Mouse (Mus musculus) heart, postnatal 36 days (tissue): ENCODE measurements around the gene Cngb1. TPM values are rescaled to one million over a fixed set of nuclear protein-coding genes. Genes with fewer than 3 reads are reported as not detected.

Experiments
- DNase-seq, 2 experiments: peaks; one replicate each; pipeline ENCODE4 v3.0.0; 2021 to 2022
- intact Hi-C: fragments of 180-260 bp; cut with DNase I; formaldehyde crosslinking; loops from one replicate; pipeline ENCODE4 v1.15.1; 2025
- total RNA-seq, 2 experiments: library from RNA; stranded (reverse); gene quantifications; 2 replicates each; pipeline ENCODE4 v1.2.3; 2021

The Cngb1 gene
- total RNA-seq: under 1 TPM; 0.64 to 0.98 TPM

- no peak for DNase-seq
- intact Hi-C loops: loop anchor here (10.0 kb wide), 1 partner anchor 362 kb away; no protein-coding TSS in a partner anchor
Measured at GRCm38 (mm10) chr8:95306431-95306830, at the start of gene Cngb1. Cngb1 (minus strand) TSS chr8:95306585.

GRCm38 (mm10) chr8:95354606-95355005, 48.2 kb upstream of the Cngb1 start:
- no peak for DNase-seq
- intact Hi-C loops: loop anchor here (5.0 kb wide), 1 partner anchor 38 kb away; no protein-coding TSS in a partner anchor

GRCm38 (mm10) chr8:95352871-95353866, 46.8 kb upstream of the Cngb1 start:
- intact Hi-C loops: loop anchor here (1.0 to 5.0 kb wide), 5 partner anchors 20 to 81 kb away; partner anchors contain the start of gene Cfap20
- peak; percentile 52 to 67 for DNase-seq

GRCm38 (mm10) chr8:95352151-95352870, 45.9 kb upstream of the Cngb1 start, which contains the start of gene Mmp15:
Mmp15 (plus strand) TSS chr8:95352268.
- peak; percentile 82 to 88 for DNase-seq
- intact Hi-C loops: loop anchor here (1.0 to 5.0 kb wide), 4 partner anchors 21 to 82 kb away; partner anchors contain the start of gene Cfap20

GRCm38 (mm10) chr8:95351461-95351860, 45.1 kb upstream of the Cngb1 start:
- intact Hi-C loops: loop anchor here (5.0 kb wide), 1 partner anchor 41 kb away; no protein-coding TSS in a partner anchor
- DNase-seq: no peak

GRCm38 (mm10) chr8:95348811-95349630, 42.6 kb upstream of the Cngb1 start:
- peak; percentile 64 to 66 for DNase-seq
- intact Hi-C loops: loop anchor here (5.0 kb wide), 4 partner anchors 138 to 348 kb away; partner anchors contain the start of gene Ccdc113

GRCm38 (mm10) chr8:95348356-95348755, 42.0 kb upstream of the Cngb1 start:
- intact Hi-C loops: loop anchor here (5.0 kb wide), 4 partner anchors 139 to 349 kb away; partner anchors contain the start of gene Ccdc113

GRCm38 (mm10) chr8:95346643-95347545, 40.5 kb upstream of the Cngb1 start:
- DNase-seq: peak; percentile 76 to 82
- intact Hi-C loops: loop anchor here (5.0 kb wide), 4 partner anchors 140 to 350 kb away; partner anchors contain the start of gene Ccdc113

More at GRCm38 (mm10) chr8:95348356-95348755, 42.0 kb upstream of the Cngb1 start:
- DNase-seq: no peak

GRCm38 (mm10) chr8:95344668-95345067, 38.3 kb upstream of the Cngb1 start:
- no peak for DNase-seq
- intact Hi-C loops: loop anchor here (5.0 kb wide), 4 partner anchors 143 to 353 kb away; partner anchors contain the start of gene Ccdc113

GRCm38 (mm10) chr8:95341721-95342120, 35.3 kb upstream of the Cngb1 start:
- intact Hi-C loops: no loop called here
- DNase-seq: peak in 1 of 2 experiments; percentile 45

GRCm38 (mm10) chr8:95336363-95336762, 30.0 kb upstream of the Cngb1 start:
- no peak for DNase-seq
- intact Hi-C loops: no loop called here

GRCm38 (mm10) chr8:95335706-95336105, 29.3 kb upstream of the Cngb1 start:
- no peak for DNase-seq
- intact Hi-C loops: no loop called here

GRCm38 (mm10) chr8:95332437-95333199, 26.2 kb upstream of the Cngb1 start:
- no peak for DNase-seq
- intact Hi-C loops: no loop called here

GRCm38 (mm10) chr8:95331720-95332436, 25.5 kb upstream of the Cngb1 start, which contains the start of the genes Zfp319 and Usb1:
Zfp319 (minus strand) TSS chr8:95331950.
Usb1 (plus strand) TSS chr8:95332284.
- peak; percentile 96 to 97 for DNase-seq
- intact Hi-C loops: loop anchor here (1.0 to 2.0 kb wide), 2 partner anchors 39 to 78 kb away; no protein-coding TSS in a partner anchor

- intact Hi-C loops: loop anchor here (1.0 to 2.0 kb wide), 2 partner anchors 38 to 77 kb away; no protein-coding TSS in a partner anchor
- DNase-seq: no peak
Measured at GRCm38 (mm10) chr8:95331156-95331719, 24.9 kb upstream of the Cngb1 start.

- intact Hi-C loops: loop anchor here (2.0 kb wide), 1 partner anchor 38 kb away; no protein-coding TSS in a partner anchor
- no peak for DNase-seq
Measured at GRCm38 (mm10) chr8:95330367-95330766, 24.0 kb upstream of the Cngb1 start.
